Mouse (Mus musculus): ENCODE data around the gene Vezt.

DNA sequence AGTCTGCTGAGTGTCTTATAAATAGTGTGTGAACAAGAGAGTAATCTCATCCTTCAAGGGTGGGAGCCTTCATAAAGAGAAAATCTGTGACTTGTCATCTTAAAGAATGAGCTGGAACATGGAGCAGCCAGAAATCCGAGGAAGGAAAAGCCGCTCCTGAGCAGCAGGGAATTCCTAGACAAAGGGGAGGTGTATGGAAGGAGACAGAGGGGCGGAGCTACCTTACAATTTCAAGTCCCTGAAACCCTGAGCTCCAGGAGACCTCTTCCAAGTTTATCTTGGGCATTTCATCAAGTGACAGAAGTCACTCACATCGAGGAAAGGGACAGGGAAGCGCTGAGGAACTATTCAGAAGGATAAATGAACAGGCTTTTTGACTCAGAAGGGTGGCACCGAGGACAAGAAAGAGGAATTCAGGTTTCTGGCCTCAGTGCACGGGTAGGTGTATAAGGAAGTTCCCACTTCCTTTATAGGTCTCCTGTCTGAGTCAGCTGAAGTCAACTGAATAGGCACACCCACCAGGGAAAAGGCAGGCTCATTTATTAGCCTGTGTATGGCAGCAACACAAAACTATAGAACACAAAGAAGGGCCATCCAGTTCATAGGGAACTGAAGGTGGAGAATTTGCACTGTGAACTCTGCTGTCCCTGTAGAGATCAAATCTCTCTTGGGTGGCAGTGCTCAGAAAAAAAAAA lies 46.6 kb upstream of the Vezt start:
- TF ChIP-seq POLR2A (IDR thresholded peaks at IDR 0.05; ENCODE audit: extremely low read depth, insufficient read depth, low read length): no peak
- no peak for TF ChIP-seq CTCF (IDR thresholded peaks at IDR 0.05; ENCODE audit: low read depth, low read length)
